Comparison of ENCODE assay signal across 20 mouse cellular contexts in genomic region chr2:28706106-28706636, GRCm38 (mm10). TPM values are rescaled to one million over a fixed set of nuclear protein-coding genes. Genes with fewer than 3 reads are reported as not detected.
"Had no signal": no experiment of that assay in that cellular context is flagged by ENCODE, and none has a peak within 500 bp of the region (broad histone marks: within the 10 kb centered on the region; RNA-seq: fewer than 3 reads in every experiment).

No protein-coding gene starts in this region.

- H3K9ac ChIP-seq: intestine, embryonic 15.5 days; kidney, embryonic 15.5 days; liver, embryonic 15.5 days; lung, embryonic 15.5 days had no signal

- H3K4me1 ChIP-seq: intestine, embryonic 15.5 days; lung, embryonic 15.5 days had no signal

- H3K27me3 ChIP-seq: intestine, embryonic 15.5 days; lung, embryonic 15.5 days had no signal

- H3K4me2 ChIP-seq: intestine, embryonic 15.5 days; kidney, embryonic 15.5 days; liver, embryonic 11.5 days; liver, embryonic 15.5 days; lung, embryonic 15.5 days; midbrain, embryonic 11.5 days had no signal

- DNase-seq: kidney, adult 11 months; kidney, adult 8-10 months; kidney, postnatal 10 days; kidney, postnatal 36 days; layer of hippocampus, postnatal 36 days; lung, adult 18-20 months; lung, postnatal 10 days; thymus, adult 18-20 months; thymus, postnatal 36 days had no signal

- H3K9me3 ChIP-seq: intestine, embryonic 15.5 days; kidney, embryonic 15.5 days; liver, embryonic 15.5 days; lung, embryonic 15.5 days; megakaryocyte, embryonic 14.5 days had no signal

- H3K27ac ChIP-seq: intestine, embryonic 15.5 days; kidney, embryonic 15.5 days; left cerebral cortex, adult 2 months; liver, embryonic 15.5 days; lung, embryonic 15.5 days had no signal

- ATAC-seq: intestine, embryonic 15.5 days had no signal

- H3K36me3 ChIP-seq: intestine, embryonic 15.5 days; kidney, embryonic 15.5 days; liver, embryonic 15.5 days; lung, embryonic 15.5 days had no signal

- H3K4me3 ChIP-seq: intestine, embryonic 15.5 days; kidney, embryonic 15.5 days; left cerebral cortex, adult 2 months; liver, embryonic 15.5 days; lung, embryonic 15.5 days; megakaryocyte, embryonic 14.5 days; myocyte had no signal

RNA-seq across cellular contexts. Expression of gene Spaca9, which starts 6.6 kb away (rescaled TPM):
- total RNA-seq: layer of hippocampus, postnatal 36 days; left cerebral cortex, adult 2 months; left cerebral cortex, postnatal 36 days had no signal
- polyA plus RNA-seq: small intestine, adult 2 months had no signal
